Mouse (Mus musculus) heart, postnatal 0 days (tissue): ENCODE data around the gene Slc12a4.

Experiments used
- CTCF ChIP-seq: IDR thresholded peaks from 2 replicates; pipeline ENCODE4 v1.5.1; 2016; ENCODE audit warnings: antibody characterized with exemption, control low read depth, low read depth
- EP300 ChIP-seq: IDR thresholded peaks from 2 replicates; pipeline ENCODE4 v1.6.1; 2016; ENCODE audit warnings: antibody characterized with exemption, low read depth

- TF ChIP-seq CTCF: no peak
- no peak for TF ChIP-seq EP300
These were observed 14.7 kb downstream of the Slc12a4 start for GRCm38 (mm10) chr8:105951057-105951659.
